Mouse (Mus musculus): ENCODE results near the gene Trim25.

Gene Trim25

GRCm38 (mm10) chr11:89059919-89060422 is 60.8 kb downstream of the Trim25 start:
- no peak for DNase-seq (ENCODE audit: inconsistent age in 2 of 2, low spot score in 1 of 2)

DNA sequence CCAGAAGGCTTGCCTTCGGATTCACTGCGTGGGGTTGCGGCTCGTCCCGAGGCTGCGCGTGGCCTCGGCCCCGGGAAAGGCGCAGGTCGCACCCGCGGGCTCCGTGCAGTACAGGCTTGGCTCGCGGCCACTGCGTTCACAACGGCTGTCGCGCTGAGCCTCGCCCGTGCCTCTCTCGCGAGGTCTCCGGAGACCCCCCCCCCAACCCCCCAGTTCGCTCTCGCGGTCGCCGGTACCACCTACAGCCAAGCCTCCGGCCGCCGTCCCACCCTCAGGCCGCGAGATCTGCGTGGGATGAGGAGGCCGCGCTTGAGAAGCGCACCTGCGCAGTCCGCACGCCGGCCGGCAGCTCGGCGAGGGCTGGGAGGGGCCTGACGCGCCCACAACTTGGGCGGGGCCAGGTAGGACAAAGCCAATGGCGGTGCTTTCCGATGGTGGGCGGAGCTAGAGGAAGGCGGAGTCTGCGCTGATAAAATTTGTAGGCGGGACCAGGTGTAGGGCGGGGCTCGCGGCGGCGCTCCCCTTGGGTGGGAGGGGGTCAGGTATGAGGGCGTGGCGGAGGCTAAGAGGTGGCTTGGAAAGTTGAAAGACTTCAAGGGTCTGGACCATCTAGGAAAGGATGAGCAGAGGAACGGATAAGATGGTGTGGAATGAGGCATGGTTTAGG is 61.4 kb downstream of the Trim25 start:
- DNase-seq (ENCODE audit: inconsistent age in 2 of 2, low spot score in 1 of 2) = peak; percentile 95 to 97

GRCm38 (mm10) chr11:89061362-89061761 is 62.2 kb downstream of the Trim25 start:
- no peak for DNase-seq (ENCODE audit: inconsistent age in 2 of 2, low spot score in 1 of 2)

DNA sequence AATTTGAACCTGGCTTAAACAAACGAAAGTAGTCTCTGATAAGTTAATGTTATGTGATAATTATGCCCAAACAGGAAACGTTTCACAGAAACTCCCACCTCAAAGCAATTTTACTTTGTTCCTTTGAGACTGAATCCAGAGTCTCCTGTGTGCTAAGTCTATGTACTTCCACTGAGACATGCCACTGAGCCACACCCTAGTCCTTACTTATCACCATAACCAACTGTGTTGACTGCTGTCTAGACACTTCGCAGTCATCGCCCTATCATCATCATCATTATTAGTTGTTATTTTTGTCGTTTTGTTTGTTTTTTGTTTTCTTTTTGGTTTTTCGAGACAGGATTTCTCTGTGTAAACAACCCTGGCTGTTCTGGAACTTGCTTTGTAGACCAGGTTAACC is 65.1 kb downstream of the Trim25 start:
- no peak for DNase-seq (ENCODE audit: inconsistent age in 2 of 2, low spot score in 1 of 2)

GRCm38 (mm10) chr11:89065297-89065696 is 66.1 kb downstream of the Trim25 start:
- no peak for DNase-seq (ENCODE audit: inconsistent age in 2 of 2, low spot score in 1 of 2)

DNA sequence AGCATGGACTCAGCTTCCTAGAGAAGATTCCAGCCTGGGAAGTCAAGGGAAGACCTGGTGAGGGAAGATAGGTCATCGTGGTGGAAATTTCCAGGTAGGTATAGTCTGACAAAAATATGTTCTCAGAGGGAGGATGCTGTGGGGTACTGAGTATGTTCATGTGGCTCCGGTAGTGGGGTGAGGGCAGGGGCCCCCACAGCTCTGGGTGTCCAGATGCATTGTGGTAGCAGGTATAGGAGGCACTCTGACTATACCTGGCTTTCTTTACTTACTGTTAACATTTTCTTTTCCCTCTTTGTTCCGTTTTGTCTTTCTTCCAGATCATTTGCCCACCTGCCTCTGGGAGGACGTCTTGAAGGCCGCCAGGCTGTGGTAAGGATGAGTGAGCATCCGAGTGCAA is 67.0 kb downstream of the Trim25 start:
- DNase-seq (ENCODE audit: inconsistent age in 2 of 2, low spot score in 1 of 2) = no peak

DNA sequence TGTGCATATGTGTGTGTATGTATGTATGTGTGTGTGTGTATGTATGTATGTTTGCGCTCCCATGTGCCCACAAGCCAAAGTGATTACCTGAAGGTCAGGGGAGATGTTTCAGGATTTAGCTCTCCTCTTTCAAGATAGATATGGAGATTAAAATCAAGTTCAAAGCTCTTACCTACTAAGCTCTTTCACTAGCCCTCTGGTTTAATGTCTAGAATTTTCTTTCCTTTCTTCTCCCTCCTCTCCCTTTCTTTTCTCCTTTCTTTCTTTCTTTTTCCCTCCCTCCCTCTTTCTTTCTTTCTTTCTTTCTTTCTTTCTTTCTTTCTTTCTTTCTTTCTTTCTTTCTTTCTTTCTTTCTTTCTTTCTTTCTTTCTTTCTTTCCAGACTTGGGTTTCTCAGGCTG is 67.6 kb downstream of the Trim25 start, which contains the start of gene Dgke:
Gene Dgke (minus strand): TSS at position 101 of the 400 bp plus-strand sequence.
- DNase-seq (ENCODE audit: inconsistent age in 2 of 2, low spot score in 1 of 2) = no peak

GRCm38 (mm10) chr11:89067301-89067822 is 68.2 kb downstream of the Trim25 start:
- DNase-seq (ENCODE audit: inconsistent age in 2 of 2, low spot score in 1 of 2) = peak; percentile 26 to 57

DNA sequence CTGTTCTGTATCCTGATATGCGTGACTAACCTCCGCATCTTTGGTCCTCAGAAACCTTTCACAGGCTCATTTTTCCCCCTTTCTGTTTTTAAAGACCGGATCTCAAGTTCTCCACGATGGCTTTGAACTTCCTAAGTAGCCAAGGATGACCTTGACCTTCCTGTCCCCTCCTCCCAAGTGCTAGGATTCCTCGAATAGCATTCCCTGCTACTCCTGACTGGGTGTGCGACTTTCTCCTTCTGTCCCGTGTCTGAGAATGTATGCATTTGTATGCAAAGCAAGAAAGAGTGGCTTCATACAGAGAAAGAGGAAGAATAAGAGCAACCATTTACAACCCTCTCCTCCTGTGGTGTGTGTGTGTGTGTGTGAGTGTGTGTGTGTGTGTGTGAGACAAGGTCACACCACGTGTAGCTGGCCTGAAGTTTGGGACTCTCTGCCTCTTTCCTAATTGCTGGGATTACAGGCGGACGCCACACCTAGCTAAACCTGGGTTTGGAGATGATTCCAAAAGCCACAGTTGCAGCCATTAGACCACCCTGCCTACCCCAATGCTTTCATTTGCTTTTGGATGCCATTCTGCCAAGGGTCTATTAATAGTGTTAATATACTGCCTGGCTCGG is 68.8 kb downstream of the Trim25 start:
- DNase-seq (ENCODE audit: inconsistent age in 2 of 2, low spot score in 1 of 2) = peak in 1 of 2 experiments; percentile 59

DNA sequence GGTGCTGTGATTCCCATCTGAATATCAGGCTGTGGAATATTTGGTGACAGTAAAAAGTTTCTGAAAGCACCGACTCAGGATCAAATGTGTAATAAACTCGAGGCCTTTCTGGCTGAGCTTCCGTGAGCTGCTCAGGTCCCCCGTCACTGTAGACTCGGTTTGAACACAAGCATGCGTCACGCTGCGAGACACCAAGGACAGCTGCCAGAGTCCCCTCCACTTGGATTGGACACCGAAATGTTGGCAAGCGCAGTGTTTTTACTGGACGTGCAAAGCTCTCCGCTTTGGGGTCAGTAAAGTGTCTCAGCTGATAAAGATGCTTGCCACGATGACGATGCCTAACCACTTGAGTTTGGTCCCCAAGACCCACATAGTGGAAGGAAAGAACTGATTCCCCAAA is 69.5 kb downstream of the Trim25 start:
- DNase-seq (ENCODE audit: inconsistent age in 2 of 2, low spot score in 1 of 2) = peak; percentile 85 to 88

- peak; percentile 67 to 89 for DNase-seq (ENCODE audit: inconsistent age in 2 of 2, low spot score in 1 of 2)
Measured at GRCm38 (mm10) chr11:89069303-89069702, 70.1 kb downstream of the Trim25 start.

Measured in adrenal gland, adult (tissue).